Mouse (Mus musculus) olfactory bulb, adult 2 months (tissue): ENCODE measurements around the gene Tmem198b.

Source experiments
- CTCF ChIP-seq: fragments of 200-500 bp; IDR thresholded peaks from 2 replicates; pipeline ENCODE4 v1.5.1; 2012; ENCODE audit warnings: low read depth, mild to moderate bottlenecking, low read length, moderate library complexity; ENCODE audit not compliant: insufficient read depth
- POLR2A ChIP-seq: fragments of 200-500 bp; IDR thresholded peaks from 2 replicates; pipeline ENCODE4 v1.6.1; 2012; ENCODE audit warnings: mild to moderate bottlenecking, low read depth, low read length, moderate library complexity; ENCODE audit not compliant: insufficient read depth

DNA sequence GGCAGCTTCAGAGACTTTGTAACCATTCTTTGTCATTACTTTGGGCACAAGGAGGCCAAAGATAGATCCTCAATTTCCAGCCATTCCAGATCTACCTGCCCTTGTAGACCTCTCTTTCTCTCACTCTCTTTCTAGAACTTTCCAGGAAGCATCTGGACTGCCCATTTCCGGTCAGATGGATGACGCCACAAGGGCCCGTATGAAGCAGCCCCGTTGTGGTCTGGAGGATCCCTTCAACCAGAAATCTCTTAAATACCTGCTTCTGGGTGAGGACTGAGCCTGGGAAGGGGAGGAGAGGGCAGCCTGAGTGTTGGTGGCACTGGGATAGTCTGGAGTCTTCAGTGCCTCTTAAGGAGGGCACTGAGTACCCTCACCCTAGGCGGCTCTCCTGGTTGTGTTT, 9.8 kb downstream of the Tmem198b start:
- TF ChIP-seq CTCF (no peak), POLR2A (no peak)
